8 mouse cellular contexts compared by ENCODE assay signal in genomic region chr12:102704457-102705198, GRCm38 (mm10). TPM values are rescaled to one million over a fixed set of nuclear protein-coding genes. Genes with fewer than 3 reads are reported as not detected.
DNase-seq lines count a peak whose midpoint lies in the region; ATAC-seq and TF ChIP-seq lines count a peak whose summit lies in the region.

TSS of gene Itpk1 (minus strand) at chr12:102704930.

- H3K4me2 ChIP-seq in kidney, embryonic 15.5 days = peak within 1 kb of the TSS; percentile 97
- peak within 1 kb of the TSS; percentile 98 for H3K4me2 ChIP-seq in liver, embryonic 11.5 days
- peak within 1 kb of the TSS; percentile 95 for H3K4me2 ChIP-seq in stomach, postnatal 0 days (replicated peaks; ENCODE audit: low read depth)

- under 1% methylated on average over 92 of the region's 105 CpGs for WGBS in kidney, embryonic 15.5 days
- WGBS in liver, embryonic 11.5 days = under 1% methylated on average over 64 of the region's 105 CpGs
- under 1% methylated on average over 72 of the region's 105 CpGs for WGBS in stomach, postnatal 0 days

- peaks cover 64% of the 10 kb centered on the region for H3K4me1 ChIP-seq in kidney, embryonic 15.5 days
- H3K4me1 ChIP-seq in liver, embryonic 11.5 days (replicated peaks; ENCODE audit: control insufficient read depth, insufficient read depth, low read length) = peaks cover 27% of the 10 kb centered on the region
- H3K4me1 ChIP-seq in stomach, postnatal 0 days (replicated peaks; ENCODE audit: control insufficient read depth, insufficient read depth) = peaks cover 2% of the 10 kb centered on the region; the same call in 1 of the 2 replicates

- no peak for TF ChIP-seq CTCF in stomach, postnatal 0 days (IDR thresholded peaks at IDR 0.05; ENCODE audit: low read depth)

- no peaks in the 10 kb centered on the region for H3K9me3 ChIP-seq in kidney, embryonic 15.5 days (replicated peaks)
- H3K9me3 ChIP-seq in liver, embryonic 11.5 days (ENCODE audit: control insufficient read depth, low read length) = no peaks in the 10 kb centered on the region
- H3K9me3 ChIP-seq in stomach, postnatal 0 days (ENCODE audit: control insufficient read depth, low read length) = no peaks in the 10 kb centered on the region

- H3K9ac ChIP-seq in kidney, embryonic 15.5 days = peak within 1 kb of the TSS; percentile 76
- H3K9ac ChIP-seq in liver, embryonic 11.5 days (ENCODE audit: low read depth, low read length) = peak within 1 kb of the TSS; percentile 84
- H3K9ac ChIP-seq in stomach, postnatal 0 days (ENCODE audit: low read length) = peak within 1 kb of the TSS; percentile 91

- ATAC-seq in common myeloid progenitor, adult 5-6 weeks (replicated peaks; ENCODE audit: low read depth, poor library complexity, severe bottlenecking) = peak; percentile 12; the same call in 1 of the 2 replicates
- peak; percentile 92 for ATAC-seq in kidney, embryonic 15.5 days (replicated peaks; ENCODE audit: low FRiP score)
- peak; percentile 88 for ATAC-seq in liver, embryonic 11.5 days (replicated peaks; ENCODE audit: low FRiP score)
- no peak for ATAC-seq in monocyte, adult 5-6 weeks (replicated peaks; ENCODE audit: insufficient number of reproducible peaks, low FRiP score, low TSS enrichment, poor library complexity, severe bottlenecking)
- ATAC-seq in stomach, postnatal 0 days (ENCODE audit: low FRiP score, low TSS enrichment) = peak; percentile 91

- no peaks in the 10 kb centered on the region for H3K36me3 ChIP-seq in kidney, embryonic 15.5 days
- no peaks in the 10 kb centered on the region for H3K36me3 ChIP-seq in liver, embryonic 11.5 days (ENCODE audit: control insufficient read depth, insufficient read depth, low read length)
- H3K36me3 ChIP-seq in stomach, postnatal 0 days (ENCODE audit: control insufficient read depth, insufficient read depth, low read length) = no peaks in the 10 kb centered on the region

- DNase-seq in spleen, adult 12 weeks (ENCODE audit: low spot score) = peak; percentile 51
- no peak for DNase-seq in spleen, postnatal 14 days (ENCODE audit: low spot score in 2 of 2)
- DNase-seq in gastrocnemius, postnatal 4 days (ENCODE audit: low spot score in 2 of 2) = peak in 1 of 2 experiments; percentile 60
- DNase-seq in liver, embryonic 11.5 days (ENCODE audit: low spot score) = peak; percentile 68
- peak; percentile 84 for DNase-seq in stomach, postnatal 0 days (ENCODE audit: low spot score)

- no peaks in the 10 kb centered on the region for H3K27me3 ChIP-seq in kidney, embryonic 15.5 days
- no peaks in the 10 kb centered on the region for H3K27me3 ChIP-seq in liver, embryonic 11.5 days (replicated peaks; ENCODE audit: control insufficient read depth, insufficient read depth, low read length)
- no peaks in the 10 kb centered on the region for H3K27me3 ChIP-seq in stomach, postnatal 0 days (ENCODE audit: control insufficient read depth, insufficient read depth, low read length)

- no peak for TF ChIP-seq EP300 in stomach, postnatal 0 days (optimal IDR thresholded peaks at IDR 0.05)

- H3K27ac ChIP-seq in kidney, embryonic 15.5 days = peak within 1 kb of the TSS; percentile 92
- H3K27ac ChIP-seq in liver, embryonic 11.5 days (ENCODE audit: low read depth, low read length) = peak within 1 kb of the TSS; percentile 77
- peak within 1 kb of the TSS; percentile 94 for H3K27ac ChIP-seq in stomach, postnatal 0 days (replicated peaks)

- peak within 1 kb of the TSS; percentile 83 for H3K4me3 ChIP-seq in kidney, embryonic 15.5 days (replicated peaks)
- H3K4me3 ChIP-seq in liver, embryonic 11.5 days (ENCODE audit: low read depth, low read length) = peak within 1 kb of the TSS; percentile 81
- H3K4me3 ChIP-seq in stomach, postnatal 0 days (ENCODE audit: low read depth, low read length) = peak within 1 kb of the TSS; percentile 79

RNA-seq across cellular contexts. Expression of gene Itpk1, which starts in this region (rescaled TPM):
- total RNA-seq in common myeloid progenitor, adult 5-6 weeks (2017) = 9.4 and 12.0 TPM in 2 replicates
- total RNA-seq in gastrocnemius, postnatal 4 days (2021) = 10 to 100 TPM; 10.0 to 10.1 TPM
- 18.9 and 20.8 TPM in 2 replicates for polyA plus RNA-seq in kidney, embryonic 15.5 days (2015; fragmentation: Nextera tagmentation; extraction: Ambion mirVana)
- 5.8 and 7.3 TPM in 2 replicates for polyA plus RNA-seq in liver, embryonic 11.5 days (2014; fragmentation: Nextera tagmentation; extraction: Ambion mirVana)
- 21.2 to 31.3 TPM (median 22.5 TPM) in 3 replicates for total RNA-seq in monocyte, adult 5-6 weeks (2017)
- polyA plus RNA-seq in stomach, postnatal 0 days (2015; fragmentation: Nextera tagmentation; extraction: Ambion mirVana) = 21.5 and 26.7 TPM in 2 replicates

Comparison
In these comparisons a context has a peak if more than half of its experiments do, and no peak if none do; other contexts are left out.
1. DNase-seq: peak in spleen, adult 12 weeks (single experiment), liver, embryonic 11.5 days (single experiment) and stomach, postnatal 0 days (single experiment); none in spleen, postnatal 14 days (0 of 2).
2. Peak in every context shown above with its lines, with median percentiles within 50 percentile points of each other: H3K27ac ChIP-seq, H3K4me2 ChIP-seq, H3K4me3 ChIP-seq and H3K9ac ChIP-seq.